Mouse (Mus musculus) limb, embryonic 12.5 days (tissue): ENCODE measurements around the gene Npas2. TPM values are rescaled to one million over a fixed set of nuclear protein-coding genes. Genes with fewer than 3 reads are reported as not detected.

Source experiments
- ATAC-seq: fragments of 200-750 bp; cut with Nextera tagmentation; 2 replicates; pipeline ENCODE4 v1.8.0; 2017; ENCODE audit warnings: low read depth, moderate TSS enrichment; ENCODE audit not compliant: insufficient number of reproducible peaks, insufficient read depth, low FRiP score, low TSS enrichment
- H3K27ac ChIP-seq: fragments of 300-500 bp; sonication (generic); 2 replicates; pipeline ENCODE4 v1.5.1; 2016; ENCODE audit warnings: mild to moderate bottlenecking, moderate library complexity
- H3K27me3 ChIP-seq: fragments of 300-500 bp; sonication (generic); 2 replicates; pipeline ENCODE4 v1.6.1; 2016; ENCODE audit warnings: mild to moderate bottlenecking, moderate library complexity
- H3K36me3 ChIP-seq: fragments of 300-500 bp; sonication (generic); 2 replicates; pipeline ENCODE4 v1.6.1; 2016; ENCODE audit warnings: mild to moderate bottlenecking, moderate library complexity
- H3K4me1 ChIP-seq: fragments of 300-500 bp; sonication (generic); replicated peaks from 2 replicates; pipeline ENCODE4 v1.6.1; 2016
- H3K4me2 ChIP-seq: fragments of 300-500 bp; sonication (generic); 2 replicates; pipeline ENCODE4 v1.6.1; 2016; ENCODE audit warnings: mild to moderate bottlenecking, moderate library complexity
- H3K4me3 ChIP-seq: fragments of 300-500 bp; sonication (generic); replicated peaks from 2 replicates; pipeline ENCODE4 v1.5.1; 2016; ENCODE audit warnings: mild to moderate bottlenecking
- H3K9ac ChIP-seq: fragments of 300-500 bp; sonication (generic); replicated peaks from 2 replicates; pipeline ENCODE4 v1.6.1; 2016; ENCODE audit warnings: mild to moderate bottlenecking, moderate library complexity
- H3K9me3 ChIP-seq: fragments of 300-500 bp; sonication (generic); 2 replicates; pipeline ENCODE4 v1.6.1; 2016; ENCODE audit warnings: mild to moderate bottlenecking, moderate library complexity
- WGBS: fragments of 180-500 bp; shearing (Covaris S2); methylation state at CpG from one replicate; pipeline ENCODE4 v1.1.7; 2016; 5-methylcytosine and 5-hydroxymethylcytosine counted together
- polyA plus RNA-seq: library from polyadenylated mRNA; unstranded; fragments of >200 nt; fragmentation: Nextera tagmentation; extraction: Ambion mirVana; gene quantifications from 2 replicates; pipeline ENCODE4 v1.2.1, GENCODE M21; 2016

The Npas2 gene
- polyA plus RNA-seq, 1 experiment from 2014 or later: 0.29 TPM

GRCm38 (mm10) chr1:39256513-39257330 lies 63.2 kb downstream of the Npas2 start:
- Histone ChIP-seq H3K4me3 (no peak overlapping the region), H3K9ac (no peak overlapping the region), H3K27ac (no peak overlapping the region), H3K27me3 (no peaks in the 10 kb centered on the region), H3K4me1 (0 out of 2 replicates have a peak, but pooled peaks cover 3% of the 10 kb centered on the region), H3K9me3 (0 out of 2 replicates have a peak, but pooled peaks cover 6% of the 10 kb centered on the region), H3K4me2 (no peak overlapping the region), H3K36me3 (no peaks in the 10 kb centered on the region)
- WGBS: 74% methylated on average over 8 of the region's 8 CpGs
- no peak for ATAC-seq

- 50% methylated on average over 3 of the region's 3 CpGs for WGBS
- Histone ChIP-seq H3K27ac (no peak overlapping the region), H3K4me1 (0 out of 2 replicates have a peak, but pooled peaks cover 3% of the 10 kb centered on the region), H3K9ac (no peak overlapping the region), H3K9me3 (0 out of 2 replicates have a peak, but pooled peaks cover 6% of the 10 kb centered on the region), H3K36me3 (no peaks in the 10 kb centered on the region), H3K4me3 (no peak overlapping the region), H3K27me3 (no peaks in the 10 kb centered on the region), H3K4me2 (no peak overlapping the region)
- no peak for ATAC-seq
Observed at GRCm38 (mm10) chr1:39257331-39257594, 63.7 kb downstream of the Npas2 start.

- 0 out of 2 replicates have a peak, but pooled peaks cover 3% of the 10 kb centered on the region for H3K4me1 ChIP-seq
- WGBS: 52% methylated on average over 3 of the region's 3 CpGs
- no peak for ATAC-seq
- no peak overlapping the region for H3K9ac ChIP-seq
- H3K9me3 ChIP-seq: 0 out of 2 replicates have a peak, but pooled peaks cover 6% of the 10 kb centered on the region
- no peak overlapping the region for H3K4me3 ChIP-seq
- H3K27ac ChIP-seq: no peak overlapping the region
- no peak overlapping the region for H3K4me2 ChIP-seq
- H3K36me3 ChIP-seq: no peaks in the 10 kb centered on the region
- no peaks in the 10 kb centered on the region for H3K27me3 ChIP-seq
Observed at GRCm38 (mm10) chr1:39259668-39260067, 66.1 kb downstream of the Npas2 start.

- Histone ChIP-seq H3K27ac (no peak overlapping the region), H3K27me3 (no peaks in the 10 kb centered on the region), H3K4me3 (no peak overlapping the region), H3K4me2 (no peak overlapping the region), H3K9ac (no peak overlapping the region), H3K36me3 (no peaks in the 10 kb centered on the region), H3K9me3 (0 out of 2 replicates have a peak, but pooled peaks cover 8% of the 10 kb centered on the region), H3K4me1 (0 out of 2 replicates have a peak, but pooled peaks cover 3% of the 10 kb centered on the region)
- WGBS: 80% methylated on average over 8 of the region's 8 CpGs
- no peak for ATAC-seq
Observed at GRCm38 (mm10) chr1:39260183-39260978, 66.8 kb downstream of the Npas2 start.

- 91% methylated on average over 9 of the region's 9 CpGs for WGBS
- H3K4me3 ChIP-seq: no peak overlapping the region
- H3K36me3 ChIP-seq: no peaks in the 10 kb centered on the region
- no peaks in the 10 kb centered on the region for H3K4me1 ChIP-seq
- H3K9ac ChIP-seq: no peak overlapping the region
- no peak overlapping the region for H3K4me2 ChIP-seq
- 0 out of 2 replicates have a peak, but pooled peaks cover 6% of the 10 kb centered on the region for H3K9me3 ChIP-seq
- no peak for ATAC-seq
- no peak overlapping the region for H3K27ac ChIP-seq
- no peaks in the 10 kb centered on the region for H3K27me3 ChIP-seq
Observed at GRCm38 (mm10) chr1:39266843-39267512, 73.4 kb downstream of the Npas2 start.

GRCm38 (mm10) chr1:39272976-39273375 lies 79.4 kb downstream of the Npas2 start:
- H3K4me3 ChIP-seq: no peak overlapping the region
- H3K4me1 ChIP-seq: no peaks in the 10 kb centered on the region
- 70% methylated on average over 6 of the region's 6 CpGs for WGBS
- H3K4me2 ChIP-seq: no peak overlapping the region
- H3K27me3 ChIP-seq: no peaks in the 10 kb centered on the region
- H3K36me3 ChIP-seq: no peaks in the 10 kb centered on the region
- no peak overlapping the region for H3K27ac ChIP-seq
- ATAC-seq: no peak
- no peak overlapping the region for H3K9ac ChIP-seq
- H3K9me3 ChIP-seq: no peaks in the 10 kb centered on the region

GRCm38 (mm10) chr1:39280391-39280790 lies 86.9 kb downstream of the Npas2 start:
- Histone ChIP-seq H3K9ac (no peak overlapping the region), H3K4me3 (no peak overlapping the region), H3K4me1 (no peaks in the 10 kb centered on the region), H3K9me3 (no peaks in the 10 kb centered on the region), H3K36me3 (no peaks in the 10 kb centered on the region), H3K4me2 (no peak overlapping the region), H3K27me3 (no peaks in the 10 kb centered on the region), H3K27ac (no peak overlapping the region)
- WGBS: 90% methylated on average over 7 of the region's 7 CpGs
- ATAC-seq: no peak

GRCm38 (mm10) chr1:39280989-39281875 lies 87.7 kb downstream of the Npas2 start:
- 81% methylated on average over 15 of the region's 15 CpGs for WGBS
- H3K4me3 ChIP-seq: no peak overlapping the region
- no peak for ATAC-seq
- no peaks in the 10 kb centered on the region for H3K9me3 ChIP-seq
- H3K9ac ChIP-seq: no peak overlapping the region
- H3K4me1 ChIP-seq: no peaks in the 10 kb centered on the region
- H3K36me3 ChIP-seq: no peaks in the 10 kb centered on the region
- no peak overlapping the region for H3K4me2 ChIP-seq
- H3K27me3 ChIP-seq: no peaks in the 10 kb centered on the region
- H3K27ac ChIP-seq: no peak overlapping the region

- H3K4me1 ChIP-seq: no peaks in the 10 kb centered on the region
- no peaks in the 10 kb centered on the region for H3K9me3 ChIP-seq
- H3K4me2 ChIP-seq: no peak overlapping the region
- H3K27ac ChIP-seq: no peak overlapping the region
- H3K9ac ChIP-seq: no peak overlapping the region
- H3K27me3 ChIP-seq: no peaks in the 10 kb centered on the region
- WGBS: 87% methylated on average over 5 of the region's 5 CpGs
- no peaks in the 10 kb centered on the region for H3K36me3 ChIP-seq
- no peak overlapping the region for H3K4me3 ChIP-seq
- ATAC-seq: no peak
Observed at GRCm38 (mm10) chr1:39281888-39282287, 88.4 kb downstream of the Npas2 start.

- H3K4me3 ChIP-seq: no peak overlapping the region
- WGBS: 72% methylated on average over 7 of the region's 7 CpGs
- H3K4me1 ChIP-seq: no peaks in the 10 kb centered on the region
- no peak for ATAC-seq
- no peak overlapping the region for H3K27ac ChIP-seq
- H3K27me3 ChIP-seq: no peaks in the 10 kb centered on the region
- no peak overlapping the region for H3K4me2 ChIP-seq
- H3K9me3 ChIP-seq: no peaks in the 10 kb centered on the region
- H3K36me3 ChIP-seq: no peaks in the 10 kb centered on the region
- H3K9ac ChIP-seq: no peak overlapping the region
Observed at GRCm38 (mm10) chr1:39283323-39283722, 89.8 kb downstream of the Npas2 start.
